Mouse (Mus musculus) kidney, postnatal 36 days (tissue): ENCODE results near the gene Bend6.
"Not testable (repeated sequence)": the region's sequence is repeated elsewhere in the genome, so short reads cannot be mapped to it uniquely, and the experiment has no call there.

Source experiments
- DNase-seq, 2 experiments: peaks; one replicate each; pipeline ENCODE4 v3.0.0; 2021 to 2022; ENCODE audit warnings: mixed read lengths in 2 of 2

The Bend6 gene

DNA sequence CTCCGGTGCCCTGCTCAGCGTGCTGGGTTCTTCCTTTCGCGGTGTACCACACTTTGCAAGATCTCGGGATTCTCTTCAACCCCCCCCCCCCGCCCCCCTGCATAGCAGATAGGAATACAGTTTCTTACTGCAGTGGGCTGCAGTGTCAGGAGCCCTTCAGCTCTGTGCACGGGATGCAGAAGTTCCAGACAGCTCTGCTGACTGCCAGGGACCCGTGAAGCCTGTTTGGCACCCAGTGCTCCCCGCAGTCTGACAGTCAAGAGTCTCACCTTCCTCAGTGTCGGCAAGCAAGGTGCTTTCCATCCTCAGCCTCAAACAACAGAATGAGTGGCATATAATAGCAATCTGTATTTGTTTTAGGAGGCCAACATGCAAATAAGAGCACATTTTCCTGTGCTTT, 1.4 kb downstream of the Bend6 start:
- DNase-seq: no peak

DNA sequence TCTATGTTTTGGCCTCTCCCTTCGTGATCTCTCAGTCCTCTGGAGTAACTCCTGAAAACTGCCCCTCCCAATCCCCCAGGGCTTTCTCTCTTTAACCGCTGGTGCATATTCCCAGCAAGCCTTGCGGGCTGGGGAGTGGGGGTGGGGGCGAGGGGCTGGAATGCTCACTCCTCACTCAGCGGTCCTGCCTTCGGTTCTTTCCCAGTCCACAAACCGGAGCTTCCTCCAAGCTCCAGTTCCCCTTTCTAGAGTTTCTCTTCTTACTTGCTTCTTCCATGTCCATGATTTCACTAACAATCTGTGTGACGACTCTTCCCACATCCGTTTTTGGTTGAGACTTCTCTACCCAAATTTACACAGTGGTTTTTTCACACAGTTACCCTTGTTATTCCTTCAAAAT, 4.0 kb downstream of the Bend6 start:
- peak; percentile 3 to 14 for DNase-seq

DNA sequence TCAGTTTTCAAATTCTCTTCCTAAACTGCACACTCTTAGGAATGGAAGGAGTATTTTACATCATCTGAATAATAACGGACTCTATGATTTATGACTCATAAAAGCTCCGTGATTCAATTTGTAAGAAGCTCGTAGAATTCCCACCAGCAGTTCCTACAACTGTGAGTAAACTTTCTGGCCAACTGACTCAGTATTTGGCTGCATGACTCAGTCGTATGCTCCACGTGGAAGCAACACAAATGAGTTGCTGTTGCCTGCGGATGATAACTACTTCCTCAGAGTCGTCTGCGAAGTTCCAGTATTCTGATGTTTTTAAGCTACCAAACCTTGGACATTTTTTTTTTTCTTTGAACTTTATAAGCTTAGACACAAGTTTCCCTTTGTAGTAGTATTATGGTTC, 7.4 kb downstream of the Bend6 start:
- DNase-seq: no peak

DNA sequence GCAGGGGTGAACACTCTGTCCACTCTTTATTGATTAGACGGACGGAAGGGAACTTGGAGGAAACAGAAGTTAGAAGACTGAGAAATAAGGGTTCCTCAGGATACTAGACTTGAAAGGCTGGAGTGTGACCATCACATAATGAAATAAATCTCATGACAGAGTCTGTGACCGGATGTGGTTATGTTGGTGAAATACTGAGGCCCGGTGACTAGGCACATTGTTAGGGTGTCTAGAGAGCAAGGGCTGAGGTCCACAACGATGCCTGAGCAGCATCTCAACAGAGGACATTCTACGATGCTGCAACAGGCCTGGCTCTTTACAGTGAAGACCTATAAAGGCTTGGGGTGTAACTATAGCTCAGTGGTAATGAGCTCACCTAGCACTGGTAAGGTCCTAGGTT, 9.2 kb downstream of the Bend6 start:
- no peak for DNase-seq

DNA sequence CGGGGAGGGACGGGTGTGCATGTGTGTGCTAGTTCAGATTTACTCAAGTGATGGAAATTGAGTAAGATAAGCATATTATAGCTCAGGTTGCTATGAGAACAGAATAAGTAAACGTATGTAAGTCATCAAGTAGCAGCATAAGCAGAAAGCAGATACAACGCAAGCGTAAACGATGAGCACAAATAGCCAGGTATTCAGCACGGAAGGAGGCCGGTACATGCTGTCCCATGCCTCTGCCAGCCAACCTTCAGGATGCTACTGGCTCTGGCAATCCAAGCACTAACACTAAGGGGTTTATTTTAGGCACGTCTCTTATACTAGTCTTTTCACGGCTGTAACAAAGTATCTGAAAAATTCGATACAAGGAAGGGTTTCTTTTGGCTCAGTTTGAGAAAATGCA, 10.2 kb downstream of the Bend6 start:
- no peak for DNase-seq

DNA sequence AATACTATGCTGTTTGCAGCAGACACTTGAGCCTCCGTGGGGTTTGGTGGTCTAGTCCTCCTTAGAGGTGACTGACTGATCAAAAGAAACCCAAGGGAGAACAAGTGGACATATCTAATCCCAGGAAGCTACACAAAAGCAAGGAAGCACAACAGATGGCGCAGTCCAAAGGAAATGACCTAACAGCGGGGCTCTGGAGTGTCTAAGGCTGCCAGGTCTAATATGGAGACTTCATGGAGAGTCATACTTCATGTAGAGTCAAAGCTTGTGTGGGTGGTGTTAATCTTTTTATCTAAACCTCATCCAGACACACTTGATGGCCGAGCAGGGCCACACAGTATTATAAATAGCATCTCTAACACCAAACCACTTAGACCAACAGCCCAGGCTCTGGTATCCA, 10.9 kb downstream of the Bend6 start:
- no peak for DNase-seq

DNA sequence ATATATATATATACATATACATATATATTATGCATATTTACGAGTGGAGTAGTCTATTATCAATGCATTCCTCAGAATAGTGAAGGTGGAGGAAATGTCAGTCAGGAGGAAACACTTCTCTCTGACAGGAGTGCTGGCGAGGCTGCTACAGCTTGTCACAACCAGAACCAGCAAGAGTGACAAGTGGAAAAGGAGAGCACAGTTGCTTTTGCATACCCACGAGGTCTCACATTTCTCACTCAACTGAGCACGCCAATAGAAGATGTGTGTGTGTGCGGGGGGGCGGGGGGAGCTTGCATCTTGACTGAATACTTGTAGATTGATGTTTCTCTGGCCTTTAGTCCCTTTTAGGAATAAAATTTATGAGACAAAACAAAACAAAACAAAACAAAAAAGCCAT, 11.5 kb downstream of the Bend6 start:
- DNase-seq: no peak

DNA sequence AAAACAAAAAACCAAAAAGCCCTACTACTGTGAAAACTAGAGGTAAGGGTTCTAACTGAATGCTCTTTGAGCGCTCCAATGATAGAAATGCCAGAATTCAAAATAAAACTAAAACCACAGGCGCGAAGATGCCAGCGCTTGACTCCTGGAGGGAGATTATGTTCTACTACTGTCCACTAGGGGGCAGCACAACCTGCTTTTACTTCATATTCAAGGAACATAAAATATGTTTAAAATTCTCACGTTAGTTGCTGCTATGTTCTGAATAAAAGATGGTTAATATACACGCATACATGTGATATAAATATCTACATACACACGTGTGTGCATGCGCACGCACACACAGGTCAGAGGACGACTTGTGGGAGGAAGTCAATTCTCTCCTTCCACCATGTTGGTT, 14.8 kb downstream of the Bend6 start:
- peak; percentile 27 to 76 for DNase-seq

DNA sequence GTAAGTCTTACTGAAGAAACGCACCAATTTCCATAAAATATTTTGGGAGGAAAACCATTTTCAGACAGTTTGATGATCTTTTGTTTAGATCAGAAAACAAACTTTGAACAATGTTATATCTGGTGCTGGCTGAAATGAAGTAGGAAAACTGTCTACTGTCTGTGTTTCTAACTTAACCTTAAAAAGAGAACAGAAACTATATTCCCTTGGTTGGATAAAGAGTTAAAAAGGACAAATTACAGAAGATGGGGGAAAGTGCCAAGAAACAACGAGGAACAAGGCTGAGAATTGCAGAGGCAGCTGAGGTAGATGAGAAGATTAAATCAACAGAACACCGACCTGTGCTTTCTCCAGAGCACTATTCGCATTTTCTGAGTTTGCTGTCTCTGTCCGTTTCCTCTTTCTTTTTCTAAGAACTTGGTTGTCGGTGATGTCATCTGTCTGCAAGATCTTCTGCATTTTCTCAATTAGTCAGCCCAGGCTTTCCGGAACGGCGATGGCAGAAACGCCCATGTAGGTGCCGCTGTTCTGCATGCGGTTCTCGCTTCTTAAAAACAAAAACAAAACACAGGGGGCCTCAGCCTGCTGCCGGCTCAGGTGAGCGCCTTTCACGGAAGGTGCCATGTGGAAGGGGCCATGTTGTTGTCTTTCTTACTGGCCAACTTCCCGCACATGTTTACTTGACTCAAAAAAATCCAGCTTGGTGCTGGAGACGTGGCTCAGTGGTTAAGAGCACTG, 24.3 kb downstream of the Bend6 start:
- DNase-seq: peak; percentile 32 to 41

DNA sequence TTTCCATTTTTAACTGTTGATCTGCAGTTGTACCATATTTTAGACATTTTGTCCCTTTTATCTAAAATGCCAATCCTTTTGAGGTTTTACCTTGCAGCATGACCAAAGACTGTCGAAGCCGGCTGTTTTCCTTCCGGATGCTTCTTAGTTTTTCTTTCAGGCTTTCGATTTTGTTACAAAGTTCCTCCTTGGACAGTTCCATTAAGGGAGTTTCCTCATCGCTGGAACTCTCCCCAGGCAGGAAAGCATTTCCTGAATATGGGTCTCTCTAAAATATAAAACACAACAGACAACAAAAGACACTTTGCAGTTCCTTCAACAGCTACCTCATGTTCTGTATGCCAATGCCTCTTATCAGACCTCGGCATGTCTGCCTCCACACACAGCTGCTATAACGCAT, 29.4 kb downstream of the Bend6 start:
- DNase-seq: no peak

DNA sequence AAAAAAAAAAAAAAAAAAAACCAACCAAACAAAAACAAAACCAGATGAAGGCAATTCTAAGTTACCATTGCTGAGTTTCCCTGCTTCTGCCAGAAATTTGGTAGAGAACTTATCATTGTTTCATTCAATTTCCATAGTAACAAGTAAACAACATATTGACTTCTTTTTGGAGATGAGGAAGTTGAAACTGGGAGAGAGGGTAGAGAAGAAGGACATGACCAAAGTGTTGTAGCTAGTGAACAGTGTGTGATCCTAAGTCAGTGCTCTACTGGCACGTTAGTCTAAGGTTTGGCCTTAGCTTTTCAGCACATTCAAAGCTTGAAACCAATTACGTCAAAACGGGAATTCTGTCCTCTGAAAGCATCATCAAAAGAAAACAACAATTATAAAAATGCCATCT, 31.2 kb downstream of the Bend6 start:
- no peak for DNase-seq

DNA sequence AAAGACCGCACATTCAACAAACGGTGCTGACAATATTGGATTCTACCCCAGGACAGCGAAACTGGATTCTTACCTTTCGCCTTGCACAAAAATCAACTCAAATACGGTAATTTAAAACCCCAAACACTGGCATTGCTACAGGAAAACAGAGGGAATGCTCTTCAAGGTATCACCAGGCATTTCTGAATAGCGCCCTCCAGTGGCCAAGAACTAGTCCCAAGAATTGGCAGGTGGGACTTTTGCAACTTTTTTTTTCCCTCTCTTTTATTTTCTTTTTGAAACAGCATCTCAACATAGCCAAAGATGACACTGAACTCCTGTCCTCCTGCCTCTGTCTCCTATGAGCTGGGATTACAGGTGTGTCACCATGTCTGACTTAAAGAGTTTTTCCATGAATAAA, 31.9 kb downstream of the Bend6 start:
- DNase-seq: peak; percentile 6 to 44

DNA sequence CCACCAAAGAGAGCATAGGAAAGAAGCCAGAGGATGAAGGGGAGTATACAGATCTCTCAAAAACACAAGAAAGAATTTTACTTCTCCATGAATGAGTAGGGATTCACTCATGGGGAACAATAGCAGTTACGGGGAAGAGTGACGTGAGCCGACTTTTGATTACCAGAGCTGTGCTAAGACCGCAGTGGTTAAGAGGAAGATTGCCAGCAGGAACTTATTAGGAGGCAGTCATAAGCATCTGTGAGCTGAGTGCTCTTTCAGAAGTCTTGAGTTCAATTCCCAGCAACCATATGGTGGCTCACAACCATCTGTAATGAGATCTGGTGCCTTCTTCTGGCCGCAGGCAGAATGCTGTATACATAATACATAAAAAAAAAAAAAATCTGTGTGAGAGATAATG, 34.1 kb downstream of the Bend6 start:
- DNase-seq: no peak

DNA sequence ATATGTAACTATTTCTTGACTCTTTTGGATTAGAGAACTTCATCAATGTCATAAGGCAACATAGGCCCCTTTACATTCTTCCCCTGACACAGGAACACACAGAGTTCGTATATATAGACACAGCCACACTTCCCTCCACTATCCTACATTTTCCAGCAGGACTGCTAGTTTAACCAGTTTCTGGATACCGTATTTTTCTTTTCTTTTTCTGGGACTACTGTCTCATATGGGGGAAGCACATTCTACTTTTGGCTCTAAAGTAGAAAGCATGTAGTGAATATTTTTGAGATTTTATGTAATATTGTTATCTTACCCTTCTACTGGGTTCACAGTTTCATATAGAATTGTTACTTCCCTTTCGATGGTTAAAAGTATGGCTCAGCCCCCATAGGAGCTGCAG, 38.2 kb downstream of the Bend6 start:
- DNase-seq: no peak

DNA sequence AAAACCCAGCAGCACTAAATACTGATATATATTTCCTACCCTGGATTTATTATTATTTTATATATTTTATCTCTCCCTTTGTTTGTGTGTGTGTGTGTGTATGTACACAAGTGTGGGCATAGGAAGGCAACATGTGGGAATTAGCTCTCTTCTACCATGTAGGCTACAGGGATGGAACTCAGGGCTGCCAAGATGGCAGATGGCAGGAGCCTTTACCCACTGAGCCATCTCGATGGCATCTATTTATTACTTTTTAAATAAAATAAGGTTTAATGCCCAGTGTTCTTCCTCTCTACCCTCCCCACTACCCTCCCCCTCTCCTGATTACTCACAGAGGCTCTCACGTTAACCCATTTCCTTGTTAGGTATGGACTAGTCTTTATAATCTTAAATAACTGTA, 38.6 kb downstream of the Bend6 start:
- DNase-seq: no peak

DNA sequence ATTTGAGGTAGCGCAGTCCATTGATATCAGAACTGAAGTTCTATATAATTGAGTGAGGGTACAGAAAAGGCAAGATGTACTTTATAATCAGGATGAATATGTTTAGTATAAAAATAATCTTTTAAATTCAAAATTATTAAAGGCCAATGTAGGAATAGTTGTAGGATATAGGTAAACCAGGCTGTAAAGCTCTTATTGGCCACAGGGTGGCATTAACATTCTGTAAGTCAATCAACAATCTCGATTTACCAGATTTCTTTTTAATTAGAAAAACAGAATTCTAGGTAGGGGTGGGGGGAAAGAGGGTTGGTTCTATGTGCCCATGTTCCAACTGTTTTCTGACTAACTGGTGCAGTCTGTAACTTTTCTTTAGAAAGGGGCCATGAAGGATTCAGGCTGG, 60.8 kb downstream of the Bend6 start:
- DNase-seq: no peak

DNA sequence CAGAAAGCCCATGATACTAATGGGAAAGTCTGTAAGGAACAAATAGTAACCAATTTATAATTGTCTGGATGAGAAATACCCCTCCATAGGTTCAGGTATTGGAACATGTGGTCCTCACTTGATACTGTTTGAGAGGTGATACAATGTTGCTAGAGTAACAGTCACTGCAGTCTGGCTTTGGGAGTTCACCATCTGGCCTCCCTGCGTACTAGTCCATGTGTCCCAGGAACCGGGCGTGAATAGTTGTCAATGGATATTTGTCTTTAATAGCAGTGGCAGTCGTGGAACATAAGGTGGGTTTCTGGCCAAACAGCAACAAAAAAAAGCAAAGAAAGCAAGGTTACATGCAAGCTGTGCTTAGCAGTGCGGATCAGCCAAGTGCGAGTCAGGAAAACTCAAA, 63.8 kb downstream of the Bend6 start:
- DNase-seq: no peak

DNA sequence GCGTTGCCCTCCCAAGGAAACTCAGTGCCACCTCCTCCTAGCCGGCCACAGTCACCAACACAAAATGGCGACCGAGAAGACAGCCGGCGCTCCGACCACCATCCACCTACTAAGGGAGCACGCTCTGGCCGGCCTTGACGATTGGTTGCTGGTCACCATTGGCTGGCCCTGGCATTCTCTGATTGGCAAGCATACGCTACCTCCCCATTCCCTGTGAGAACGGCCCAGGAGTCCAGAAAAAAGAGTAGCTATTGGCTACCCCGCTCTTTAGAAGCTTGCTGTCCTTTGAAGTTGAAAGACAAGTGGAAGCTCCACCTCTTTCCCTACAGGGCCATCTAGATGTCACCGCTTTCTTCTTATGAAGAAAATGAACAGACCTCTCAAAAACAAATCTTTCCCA, 68.7 kb downstream of the Bend6 start:
- DNase-seq: not testable (repeated sequence)

DNA sequence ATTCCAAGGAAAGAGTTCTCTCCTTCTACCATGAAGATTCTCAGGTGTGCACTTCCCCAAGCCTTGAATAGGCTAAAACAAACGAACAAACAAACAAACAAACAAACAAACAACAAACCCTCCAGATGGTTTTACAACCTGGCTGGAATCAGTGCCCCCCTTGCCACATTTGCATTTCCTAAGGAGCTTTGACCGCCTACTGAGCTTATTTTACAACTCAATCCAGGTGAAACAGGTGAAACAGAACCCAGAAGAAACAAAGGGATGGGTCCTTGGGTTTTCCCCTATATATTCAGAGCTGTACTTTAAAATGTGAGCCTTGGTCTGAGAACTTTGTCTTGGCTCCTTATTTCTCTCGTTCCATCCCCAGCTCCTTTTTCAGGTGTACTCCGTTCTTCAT, 77.0 kb downstream of the Bend6 start:
- DNase-seq: no peak

DNA sequence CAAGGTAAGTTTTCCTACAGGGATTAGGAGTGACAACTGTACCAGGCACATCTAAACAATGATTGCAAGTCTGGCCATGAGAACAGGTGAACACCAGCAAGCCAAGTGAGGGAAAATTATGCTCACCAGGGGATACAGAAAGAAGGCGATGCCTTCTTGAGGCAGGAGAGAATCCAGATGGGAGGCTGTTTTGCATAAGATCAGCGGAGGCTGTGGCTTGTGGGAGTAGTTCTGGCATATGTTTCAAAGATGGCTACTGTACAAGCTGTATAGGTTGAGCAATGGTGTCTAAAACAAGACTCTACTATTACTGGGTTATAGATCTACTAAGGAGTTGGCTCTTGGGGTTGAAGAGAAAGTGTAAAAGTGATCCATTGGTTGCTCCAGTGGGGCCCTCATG, 89.7 kb downstream of the Bend6 start:
- no peak for DNase-seq

DNA sequence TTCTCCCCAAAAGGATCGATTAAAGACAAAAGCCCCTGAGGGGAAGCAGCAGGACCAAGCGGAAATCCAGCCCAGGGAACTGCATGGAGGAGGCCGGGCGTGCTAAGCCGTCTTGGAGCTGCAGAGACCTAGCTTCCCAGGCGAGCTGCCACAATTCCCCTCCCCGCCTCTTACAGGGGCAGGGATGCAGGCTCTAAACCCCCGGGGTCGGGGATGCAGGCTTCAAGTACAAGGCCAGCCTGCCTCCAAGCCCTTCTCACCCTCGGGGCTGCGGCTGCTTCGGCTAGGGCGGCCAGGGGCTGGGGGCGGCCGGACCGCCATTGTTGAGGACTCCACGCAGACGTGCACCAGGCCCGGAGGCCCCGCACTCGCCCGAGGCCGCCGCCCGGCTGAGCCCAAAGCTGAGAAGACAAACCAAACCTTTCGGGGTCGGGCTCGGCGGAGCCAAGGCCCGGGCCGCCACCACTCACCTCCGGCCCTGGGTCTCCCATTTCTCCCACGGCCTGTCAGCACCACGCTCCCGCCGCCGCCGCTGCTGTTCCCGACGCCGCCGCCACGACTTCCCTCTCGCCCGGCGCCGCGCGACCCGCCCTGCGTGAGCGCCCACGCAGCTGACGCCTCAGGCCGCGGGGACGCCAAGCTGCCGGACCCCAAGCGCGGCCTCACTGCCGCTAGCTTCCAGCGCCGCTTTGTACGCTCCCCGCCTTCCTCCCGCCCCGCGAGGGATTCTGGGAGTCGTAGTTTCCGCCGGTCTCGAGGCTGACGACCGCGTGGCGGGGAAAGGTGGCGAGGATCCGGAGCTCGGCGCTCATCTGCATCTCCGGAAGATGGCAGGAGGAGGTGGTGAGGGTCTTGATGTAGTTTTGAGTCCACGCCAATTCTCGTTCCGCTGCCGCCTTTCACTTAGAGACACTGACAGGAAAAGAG, 93.5 kb downstream of the Bend6 start, which contains the start of gene Zfp451:
Gene Zfp451, minus strand, starts transcription at position 728 of the 927 bp plus-strand sequence.
- peak; percentile 90 to 95 for DNase-seq

DNA sequence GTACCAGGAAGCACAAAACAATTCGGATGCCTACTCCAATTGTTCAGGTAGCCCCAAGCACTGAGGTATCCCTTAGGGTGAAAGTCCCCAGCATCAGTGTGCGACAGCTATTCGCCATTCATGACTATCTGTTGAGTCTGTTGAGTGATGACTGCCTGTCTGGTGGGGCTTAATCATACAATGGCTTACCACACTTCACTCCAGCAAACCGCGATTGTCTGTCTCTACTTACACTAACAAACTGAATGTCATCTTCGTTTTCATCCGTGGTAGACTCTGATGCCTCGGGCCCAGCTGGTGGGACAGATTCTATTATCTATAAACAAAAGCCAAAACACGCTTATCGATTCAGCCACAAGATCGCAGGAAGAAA, 94.1 kb downstream of the Bend6 start:
- DNase-seq: no peak

DNA sequence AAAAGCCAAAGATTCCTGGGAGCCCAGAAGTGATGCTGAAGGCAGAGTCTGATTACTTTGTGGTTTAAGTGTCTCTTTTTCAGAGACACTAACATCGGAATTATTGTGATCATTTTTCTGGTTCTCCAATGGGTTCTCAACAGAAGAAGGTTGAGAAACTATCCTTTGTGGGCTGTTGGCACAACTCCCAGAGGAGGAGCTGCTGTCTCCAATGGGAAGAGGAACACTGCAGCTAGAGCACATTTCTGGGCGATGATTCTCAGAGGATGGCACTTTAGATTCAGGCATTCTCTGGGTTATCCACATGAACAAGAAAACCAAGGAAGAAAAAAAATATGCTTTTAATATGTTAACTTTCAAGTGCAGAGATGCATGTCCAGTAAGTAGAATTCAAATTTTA, 104.3 kb downstream of the Bend6 start:
- no peak for DNase-seq
